8 mouse cellular contexts compared by ENCODE assay signal in genomic region chr8:123374239-123374578, GRCm38 (mm10). TPM values are rescaled to one million over a fixed set of nuclear protein-coding genes. Genes with fewer than 3 reads are reported as not detected.
DNase-seq lines count a peak whose midpoint lies in the region; ATAC-seq lines count a peak whose summit lies in the region.

No protein-coding gene starts in this region.

- H3K4me3 ChIP-seq in hindbrain, embryonic 12.5 days, result peak overlapping the region; percentile 83

- H3K4me1 ChIP-seq in hindbrain, embryonic 12.5 days, result peaks cover 19% of the 10 kb centered on the region

- H3K36me3 ChIP-seq in hindbrain, embryonic 12.5 days, result peaks cover 11% of the 10 kb centered on the region; the same call in 1 of the 2 replicates

- DNase-seq in MN1 (ENCODE audit: low spot score), result peak; percentile 97
- DNase-seq in cerebellum, adult 9-10 months, result peak; percentile 93
- DNase-seq in frontal cortex, adult 2 months (ENCODE audit: extremely low spot score in 1 of 2, low spot score in 1 of 2), result peak; percentile 87 to 96
- peak; percentile 92 to 93 for DNase-seq in layer of hippocampus, postnatal 14 days (ENCODE audit: low spot score in 2 of 2)
- DNase-seq in lung, postnatal 14 days, result peak; percentile 97
- DNase-seq in retina, adult 2 months (ENCODE audit: low read depth, low spot score), result peak; percentile 82
- DNase-seq in thymus, postnatal 36 days, result peak; percentile 92 to 94

- under 1% methylated on average over 20 of the region's 20 CpGs for WGBS in hindbrain, embryonic 12.5 days

- H3K27me3 ChIP-seq in hindbrain, embryonic 12.5 days, result no peaks in the 10 kb centered on the region; the same call in 1 of the 2 replicates

- H3K27ac ChIP-seq in hindbrain, embryonic 12.5 days, result peak overlapping the region; percentile 94

- H3K9me3 ChIP-seq in hindbrain, embryonic 12.5 days (replicated peaks), result no peaks in the 10 kb centered on the region

- peak overlapping the region; percentile 81 for H3K9ac ChIP-seq in hindbrain, embryonic 12.5 days

- H3K4me2 ChIP-seq in hindbrain, embryonic 12.5 days (replicated peaks), result peak overlapping the region; percentile 78

- peak; percentile 80 for ATAC-seq in hindbrain, embryonic 12.5 days (ENCODE audit: low FRiP score)

RNA-seq across cellular contexts. Expression of gene Tcf25, which starts 0.7 kb away (rescaled TPM):
- polyA plus RNA-seq in frontal cortex, adult 2 months (2012; rRNA removed), result 583 and 605 TPM in 2 replicates
- polyA plus RNA-seq in hindbrain, embryonic 12.5 days (2016; fragmentation: Nextera tagmentation; extraction: Ambion mirVana), result 212 and 231 TPM in 2 replicates
- 100 to 1,000 TPM; 490 to 516 TPM for total RNA-seq in layer of hippocampus, postnatal 14 days (2021)

RNA-seq across cellular contexts. Expression of gene Mc1r, which starts 32.7 kb away (rescaled TPM):
- 0.04 and 0.06 TPM in 2 replicates for polyA plus RNA-seq in frontal cortex, adult 2 months (2012; rRNA removed)
- polyA plus RNA-seq in hindbrain, embryonic 12.5 days (2016; fragmentation: Nextera tagmentation; extraction: Ambion mirVana), result 0.09 and 0.20 TPM in 2 replicates
- total RNA-seq in layer of hippocampus, postnatal 14 days (2021), result under 1 TPM in 1 of 2 experiments, not detected in 1; 0.10 TPM

RNA-seq across cellular contexts. Expression of gene Tubb3, which starts 37.0 kb away (rescaled TPM):
- polyA plus RNA-seq in frontal cortex, adult 2 months (2012; rRNA removed), result 668 and 684 TPM in 2 replicates
- 1,043 and 1,050 TPM in 2 replicates for polyA plus RNA-seq in hindbrain, embryonic 12.5 days (2016; fragmentation: Nextera tagmentation; extraction: Ambion mirVana)
- total RNA-seq in layer of hippocampus, postnatal 14 days (2021), result 100 to 1,000 TPM; 559 to 591 TPM

RNA-seq across cellular contexts. Expression of gene Spire2, which starts 41.7 kb away (rescaled TPM):
- 17.4 and 20.8 TPM in 2 replicates for polyA plus RNA-seq in frontal cortex, adult 2 months (2012; rRNA removed)
- polyA plus RNA-seq in hindbrain, embryonic 12.5 days (2016; fragmentation: Nextera tagmentation; extraction: Ambion mirVana), result 28.9 and 32.2 TPM in 2 replicates
- 10 to 100 TPM; 15.4 to 15.6 TPM for total RNA-seq in layer of hippocampus, postnatal 14 days (2021)

RNA-seq across cellular contexts. Expression of gene Def8, which starts 49.1 kb away (rescaled TPM):
- 41.5 and 41.8 TPM in 2 replicates for polyA plus RNA-seq in frontal cortex, adult 2 months (2012; rRNA removed)
- polyA plus RNA-seq in hindbrain, embryonic 12.5 days (2016; fragmentation: Nextera tagmentation; extraction: Ambion mirVana), result 40.1 and 42.5 TPM in 2 replicates
- total RNA-seq in layer of hippocampus, postnatal 14 days (2021), result 10 to 100 TPM; 72.0 to 78.2 TPM

Comparison
In these comparisons a context has a peak if more than half of its experiments do, and no peak if none do; other contexts are left out.
1. Peak in every context shown above with its lines: DNase-seq, ATAC-seq, H3K4me3 ChIP-seq and H3K27ac ChIP-seq.